Mouse (Mus musculus) intestine, postnatal 0 days (tissue): ENCODE measurements around the gene Tmem26. TPM values are rescaled to one million over a fixed set of nuclear protein-coding genes. Genes with fewer than 3 reads are reported as not detected.
"Not testable (repeated sequence)": the region's sequence is repeated elsewhere in the genome, so short reads cannot be mapped to it uniquely, and the experiment has no call there.

Experiments used
- ATAC-seq: fragments of 200-750 bp; cut with Nextera tagmentation; 2 replicates; pipeline ENCODE4 v1.8.0; 2017; ENCODE audit warnings: mild to moderate bottlenecking, moderate TSS enrichment, moderate library complexity
- H3K27ac ChIP-seq: fragments of 300-500 bp; sonication (generic); 2 replicates; pipeline ENCODE4 v1.5.1; 2014; ENCODE audit warnings: mild to moderate bottlenecking, low read depth, low read length, moderate library complexity
- H3K27me3 ChIP-seq: fragments of 300-500 bp; sonication (generic); replicated peaks from 2 replicates; pipeline ENCODE4 v1.6.1; 2014; ENCODE audit warnings: low read length, mixed read lengths; ENCODE audit not compliant: control insufficient read depth, insufficient read depth
- H3K36me3 ChIP-seq: fragments of 300-500 bp; sonication (generic); 2 replicates; pipeline ENCODE4 v1.6.1; 2014; ENCODE audit warnings: mild to moderate bottlenecking, moderate library complexity; ENCODE audit not compliant: control insufficient read depth, insufficient read depth
- H3K4me1 ChIP-seq: fragments of 300-500 bp; sonication (generic); replicated peaks from 2 replicates; pipeline ENCODE4 v1.6.1; 2014; ENCODE audit warnings: antibody characterized with exemption, low read length, mixed read lengths; ENCODE audit not compliant: control insufficient read depth, insufficient read depth
- H3K4me2 ChIP-seq: fragments of 300-500 bp; sonication (generic); replicated peaks from 2 replicates; pipeline ENCODE4 v1.6.1; 2014; ENCODE audit warnings: low read depth, mild to moderate bottlenecking, moderate library complexity
- H3K4me3 ChIP-seq: fragments of 300-500 bp; sonication (generic); 2 replicates; pipeline ENCODE4 v1.5.1; 2014; ENCODE audit warnings: low read depth, low read length
- H3K9ac ChIP-seq: fragments of 300-500 bp; sonication (generic); 2 replicates; pipeline ENCODE4 v1.6.1; 2014; ENCODE audit warnings: mild to moderate bottlenecking, low read depth, low read length
- H3K9me3 ChIP-seq: fragments of 300-500 bp; sonication (generic); 2 replicates; pipeline ENCODE4 v1.6.1; 2016; ENCODE audit warnings: mixed run types; ENCODE audit not compliant: control insufficient read depth
- CTCF ChIP-seq: sonication (generic); IDR thresholded peaks from 2 replicates; pipeline ENCODE4 v1.5.1; 2016; ENCODE audit warnings: low read depth, mild to moderate bottlenecking, control low read depth, antibody characterized with exemption, moderate library complexity
- WGBS: fragments of 180-500 bp; shearing (Covaris S2); extraction: QIAGEN DNeasy Blood & Tissue Kit; methylation state at CpG from one replicate; pipeline ENCODE4 v1.1.7; 2014; 5-methylcytosine and 5-hydroxymethylcytosine counted together
- polyA plus RNA-seq: library from polyadenylated mRNA; unstranded; fragments of >200 nt; fragmentation: Nextera tagmentation; extraction: Ambion mirVana; gene quantifications from 2 replicates; pipeline ENCODE4 v1.2.1, GENCODE M21; 2015

The Tmem26 gene
- polyA plus RNA-seq, 1 experiment from 2014 or later, result 4.6 TPM

- Histone ChIP-seq H3K4me3 (no peak overlapping the region), H3K4me1 (no peaks in the 10 kb centered on the region), H3K27me3 (no peaks in the 10 kb centered on the region), H3K4me2 (no peak overlapping the region), H3K36me3 (no peaks in the 10 kb centered on the region), H3K9me3 (no peaks in the 10 kb centered on the region), H3K9ac (no peak overlapping the region), H3K27ac (no peak overlapping the region)
- TF ChIP-seq CTCF, result no peak
- 72% methylated on average over 7 of the region's 7 CpGs for WGBS
- ATAC-seq, result no peak
These were observed 13.9 kb downstream of the Tmem26 start for GRCm38 (mm10) chr10:68737391-68737790.

GRCm38 (mm10) chr10:68738981-68739380, 15.5 kb downstream of the Tmem26 start:
- ATAC-seq, H3K4me2 ChIP-seq, H3K9me3 ChIP-seq, H3K4me3 ChIP-seq, H3K4me1 ChIP-seq, H3K27ac ChIP-seq, H3K27me3 ChIP-seq, H3K9ac ChIP-seq, H3K36me3 ChIP-seq: not testable (repeated sequence)
- WGBS, result 93% methylated on average over 1 of the region's 1 CpGs

GRCm38 (mm10) chr10:68740251-68740650, 16.8 kb downstream of the Tmem26 start:
- no peak for ATAC-seq

GRCm38 (mm10) chr10:68750921-68751320, 27.5 kb downstream of the Tmem26 start:
- WGBS, result 84% methylated on average over 7 of the region's 7 CpGs
- no peaks in the 10 kb centered on the region for H3K4me1 ChIP-seq
- no peak for ATAC-seq

More at GRCm38 (mm10) chr10:68740251-68740650, 16.8 kb downstream of the Tmem26 start:
- Histone ChIP-seq H3K36me3 (no peaks in the 10 kb centered on the region), H3K9me3 (no peaks in the 10 kb centered on the region), H3K27me3 (no peaks in the 10 kb centered on the region), H3K9ac (no peak overlapping the region), H3K4me1 (no peaks in the 10 kb centered on the region), H3K27ac (no peak overlapping the region), H3K4me2 (no peak overlapping the region), H3K4me3 (no peak overlapping the region)
- 69% methylated on average over 2 of the region's 2 CpGs for WGBS
- no peak for TF ChIP-seq CTCF

GRCm38 (mm10) chr10:68759238-68759637, 35.8 kb downstream of the Tmem26 start:
- H3K27me3 ChIP-seq, result no peaks in the 10 kb centered on the region
- H3K4me3 ChIP-seq, result no peak overlapping the region
- H3K9me3 ChIP-seq, result no peaks in the 10 kb centered on the region
- no peak overlapping the region for H3K4me2 ChIP-seq
- no peak overlapping the region for H3K27ac ChIP-seq
- no peaks in the 10 kb centered on the region for H3K36me3 ChIP-seq
- no peaks in the 10 kb centered on the region for H3K4me1 ChIP-seq
- peak; percentile 50 for TF ChIP-seq CTCF
- no peak for ATAC-seq
- WGBS, result 57% methylated on average over 5 of the region's 5 CpGs
- H3K9ac ChIP-seq, result no peak overlapping the region

More at GRCm38 (mm10) chr10:68750921-68751320, 27.5 kb downstream of the Tmem26 start:
- Histone ChIP-seq H3K4me2 (no peak overlapping the region), H3K27ac (no peak overlapping the region), H3K9ac (no peak overlapping the region), H3K27me3 (no peaks in the 10 kb centered on the region), H3K9me3 (no peaks in the 10 kb centered on the region), H3K4me3 (no peak overlapping the region), H3K36me3 (no peaks in the 10 kb centered on the region)
- TF ChIP-seq CTCF, result no peak

- H3K9ac ChIP-seq, result no peak overlapping the region
- no peak for TF ChIP-seq CTCF
- H3K27ac ChIP-seq, result no peak overlapping the region
- no peaks in the 10 kb centered on the region for H3K4me1 ChIP-seq
- H3K4me2 ChIP-seq, result no peak overlapping the region
- no peaks in the 10 kb centered on the region for H3K27me3 ChIP-seq
- no peaks in the 10 kb centered on the region for H3K36me3 ChIP-seq
- no peak overlapping the region for H3K4me3 ChIP-seq
- no peaks in the 10 kb centered on the region for H3K9me3 ChIP-seq
- 74% methylated on average over 7 of the region's 7 CpGs for WGBS
- no peak for ATAC-seq
These were observed 36.3 kb downstream of the Tmem26 start for GRCm38 (mm10) chr10:68759789-68760188.
